Mouse (Mus musculus) ES-Bruce4 (cell line): ENCODE results near the gene Ccdc62. TPM values are rescaled to one million over a fixed set of nuclear protein-coding genes. Genes with fewer than 3 reads are reported as not detected.

Source experiments
- H3K27ac ChIP-seq: 2 replicates; pipeline ENCODE4 v1.5.1; 2012; ENCODE audit warnings: low read length, inconsistent platforms; ENCODE audit not compliant: insufficient read depth
- H3K27me3 ChIP-seq: 2 replicates; pipeline ENCODE4 v1.6.1; 2012; ENCODE audit warnings: mild to moderate bottlenecking, low read length, inconsistent platforms; ENCODE audit not compliant: control insufficient read depth, poor library complexity, insufficient read depth, severe bottlenecking
- H3K36me3 ChIP-seq: 2 replicates; pipeline ENCODE4 v1.6.1; 2012; ENCODE audit warnings: inconsistent platforms, mild to moderate bottlenecking, low read length, moderate library complexity; ENCODE audit not compliant: control insufficient read depth, poor library complexity, insufficient read depth, severe bottlenecking
- H3K4me1 ChIP-seq: one replicate; pipeline ENCODE4 v1.8.1; 2011; ENCODE audit warnings: low read length; ENCODE audit not compliant: control insufficient read depth, insufficient read depth
- H3K4me3 ChIP-seq: 2 replicates; pipeline ENCODE4 v1.5.1; 2011; ENCODE audit warnings: low read depth, mild to moderate bottlenecking, low read length
- H3K9ac ChIP-seq: 2 replicates; pipeline ENCODE4 v1.6.1; 2012; ENCODE audit warnings: low read depth, mild to moderate bottlenecking, inconsistent platforms; ENCODE audit not compliant: poor library complexity, severe bottlenecking
- H3K9me3 ChIP-seq: replicated peaks from 2 replicates; pipeline ENCODE4 v1.6.1; 2012; ENCODE audit warnings: mild to moderate bottlenecking, low read length, inconsistent platforms; ENCODE audit not compliant: control insufficient read depth, poor library complexity, insufficient read depth, severe bottlenecking
- CTCF ChIP-seq: IDR thresholded peaks from one replicate; pipeline ENCODE4 v1.8.1; 2011; ENCODE audit warnings: low read depth, low read length
- EP300 ChIP-seq: IDR thresholded peaks from 2 replicates; pipeline ENCODE4 v1.6.1; 2011; ENCODE audit warnings: low read depth, low read length; ENCODE audit not compliant: insufficient read depth
- POLR2A ChIP-seq: IDR thresholded peaks from one replicate; pipeline ENCODE4 v1.8.1; 2011; ENCODE audit warnings: low read length; ENCODE audit not compliant: insufficient read depth
- polyA plus RNA-seq: library from polyadenylated mRNA; stranded (reverse); fragments of >200 nt; gene quantifications from 2 replicates; pipeline ENCODE4 v1.2.4, GENCODE M21; 2011; ENCODE audit warnings: low read depth; ENCODE audit not compliant: missing spikeins, insufficient read depth, insufficient read length

Gene Ccdc62
- polyA plus RNA-seq, 1 experiment: 5.4 TPM

- Histone ChIP-seq H3K4me1 (peaks cover 2% of the 10 kb centered on the region), H3K27me3 (no peaks in the 10 kb centered on the region), H3K27ac (no peak overlapping the region), H3K36me3 (no peaks in the 10 kb centered on the region; the same call in 1 of the 2 replicates), H3K9me3 (no peaks in the 10 kb centered on the region), H3K4me3 (no peak overlapping the region), H3K9ac (no peak overlapping the region)
- TF ChIP-seq CTCF (no peak), EP300 (no peak), POLR2A (no peak)
These were observed 79.6 kb downstream of the Ccdc62 start for GRCm38 (mm10) chr5:124010077-124010476.

- Histone ChIP-seq H3K9me3 (no peaks in the 10 kb centered on the region), H3K27me3 (no peaks in the 10 kb centered on the region), H3K9ac (no peak overlapping the region), H3K27ac (no peak overlapping the region), H3K36me3 (no peaks in the 10 kb centered on the region; the same call in 1 of the 2 replicates), H3K4me3 (no peak overlapping the region), H3K4me1 (peaks cover 2% of the 10 kb centered on the region)
- TF ChIP-seq POLR2A (no peak), EP300 (no peak), CTCF (no peak)
These were observed 80.6 kb downstream of the Ccdc62 start for GRCm38 (mm10) chr5:124010910-124011655.

GRCm38 (mm10) chr5:124011927-124012326 lies 81.4 kb downstream of the Ccdc62 start:
- no peaks in the 10 kb centered on the region; the same call in 1 of the 2 replicates for H3K36me3 ChIP-seq
- TF ChIP-seq CTCF: no peak
- H3K9me3 ChIP-seq: no peaks in the 10 kb centered on the region
- no peak overlapping the region for H3K9ac ChIP-seq
- no peak overlapping the region for H3K4me3 ChIP-seq
- H3K27ac ChIP-seq: no peak overlapping the region
- no peaks in the 10 kb centered on the region for H3K27me3 ChIP-seq
- peaks cover 2% of the 10 kb centered on the region for H3K4me1 ChIP-seq

DNA sequence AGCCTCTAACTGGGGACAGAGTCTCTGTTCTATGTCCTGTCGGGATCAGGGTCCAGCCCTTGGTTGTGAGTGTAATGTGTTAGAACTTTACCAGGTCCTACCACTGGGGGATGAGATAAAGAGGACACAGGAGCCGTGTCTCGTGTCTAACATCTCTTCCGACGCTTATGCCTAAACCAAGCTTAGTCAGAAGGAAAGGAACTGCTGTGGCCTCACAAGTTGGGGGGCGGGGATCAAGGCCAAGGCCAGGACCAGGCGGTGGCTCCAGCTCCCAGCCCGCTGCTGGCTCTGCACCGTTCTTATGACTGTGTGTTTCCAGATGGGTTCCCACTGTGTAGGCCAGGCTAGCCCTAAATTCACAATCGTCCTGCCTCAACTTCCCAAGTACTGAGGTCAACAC lies 82.4 kb downstream of the Ccdc62 start:
- no peaks in the 10 kb centered on the region for H3K9me3 ChIP-seq
- peaks cover 2% of the 10 kb centered on the region for H3K4me1 ChIP-seq
- H3K9ac ChIP-seq: no peak overlapping the region
- H3K27ac ChIP-seq: no peak overlapping the region
- TF ChIP-seq POLR2A (no peak), EP300 (no peak)
- H3K4me3 ChIP-seq: no peak overlapping the region
- H3K27me3 ChIP-seq: no peaks in the 10 kb centered on the region
- H3K36me3 ChIP-seq: no peaks in the 10 kb centered on the region; the same call in 1 of the 2 replicates

- peaks cover 2% of the 10 kb centered on the region for H3K4me1 ChIP-seq
- H3K9me3 ChIP-seq: no peaks in the 10 kb centered on the region
- no peaks in the 10 kb centered on the region for H3K27me3 ChIP-seq
- no peak for TF ChIP-seq CTCF
- TF ChIP-seq POLR2A: no peak
- no peak for TF ChIP-seq EP300
- no peak overlapping the region for H3K4me3 ChIP-seq
- H3K36me3 ChIP-seq: no peaks in the 10 kb centered on the region; the same call in 1 of the 2 replicates
- H3K9ac ChIP-seq: no peak overlapping the region
- H3K27ac ChIP-seq: no peak overlapping the region
These were observed 83.3 kb downstream of the Ccdc62 start for GRCm38 (mm10) chr5:124013747-124014146.

DNA sequence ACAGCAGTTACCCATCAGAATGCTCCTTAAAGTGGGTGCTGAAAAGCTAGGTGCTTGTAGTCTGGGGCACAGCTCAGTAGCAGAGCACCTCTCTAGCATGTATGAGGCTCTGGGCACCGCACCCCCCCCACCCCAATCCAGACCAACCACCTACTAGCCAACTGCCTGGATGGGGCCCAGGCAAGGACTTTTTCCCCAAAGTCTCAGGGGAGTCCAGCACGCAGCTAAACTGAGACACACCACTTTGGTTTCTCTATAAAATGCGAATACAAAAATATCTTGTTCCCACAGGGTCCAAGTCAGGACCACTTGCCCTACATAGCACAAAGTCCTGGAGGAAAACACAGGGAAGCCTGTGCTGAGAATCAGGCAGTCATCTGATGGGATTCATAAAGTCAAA lies 83.7 kb downstream of the Ccdc62 start:
- H3K27ac ChIP-seq: no peak overlapping the region
- H3K27me3 ChIP-seq: no peaks in the 10 kb centered on the region
- TF ChIP-seq CTCF (no peak), EP300 (no peak), POLR2A (no peak)
- no peak overlapping the region for H3K4me3 ChIP-seq
- H3K4me1 ChIP-seq: peaks cover 2% of the 10 kb centered on the region
- no peaks in the 10 kb centered on the region; the same call in 1 of the 2 replicates for H3K36me3 ChIP-seq
- no peaks in the 10 kb centered on the region for H3K9me3 ChIP-seq
- no peak overlapping the region for H3K9ac ChIP-seq
